Comparison of ENCODE assay signal across 19 mouse cellular contexts in the genomic region with DNA sequence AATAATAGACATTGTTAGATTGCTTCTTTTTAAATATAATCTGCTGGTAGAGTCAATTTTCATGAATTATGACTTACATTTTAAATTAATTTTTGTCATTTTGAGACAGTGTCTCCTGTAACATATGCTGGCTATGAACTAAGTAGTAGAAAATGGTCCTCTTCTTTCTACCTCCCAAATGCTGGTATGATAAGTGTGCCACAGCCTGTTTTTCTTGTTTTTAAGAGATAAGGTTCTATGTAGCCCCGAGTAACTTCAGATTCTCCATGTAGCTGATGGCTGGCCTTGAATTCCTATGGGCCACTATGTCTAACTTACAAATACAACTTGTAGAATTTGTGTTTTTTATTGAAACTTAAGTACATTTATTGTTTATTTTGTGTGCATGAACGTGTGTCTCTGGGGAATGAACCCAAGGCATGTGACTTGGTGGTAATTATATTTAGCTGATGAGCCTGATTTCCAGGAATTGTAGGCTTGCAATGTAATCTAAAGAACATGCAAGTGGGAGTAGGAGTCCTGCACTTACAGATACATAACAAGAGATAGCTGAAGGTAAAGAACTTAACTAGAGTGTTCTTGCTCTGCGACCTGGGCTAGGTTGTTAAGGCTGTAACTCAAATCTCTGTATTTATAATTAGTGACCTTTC.
DNase-seq lines count a peak whose midpoint lies in the region; ATAC-seq and TF ChIP-seq lines count a peak whose summit lies in the region.
"Had no signal": no experiment of that assay in that cellular context is flagged by ENCODE, and none has a peak within 500 bp of the region (broad histone marks: within the 10 kb centered on the region; RNA-seq: fewer than 3 reads in every experiment).

No protein-coding gene starts in this region.

- H3K79me2 ChIP-seq in heart, adult 2 months (replicated peaks; ENCODE audit: control insufficient read depth, insufficient read depth, low read length): no peaks in the 10 kb centered on the region

- peaks cover 12% of the 10 kb centered on the region for H3K4me1 ChIP-seq in heart, adult 2 months (ENCODE audit: control insufficient read depth, insufficient read depth, low read length)
- peaks cover 13% of the 10 kb centered on the region for H3K4me1 ChIP-seq in heart, postnatal 0 days (ENCODE audit: control insufficient read depth, insufficient read depth)
- peaks cover 87% of the 10 kb centered on the region for H3K4me1 ChIP-seq in liver, embryonic 15.5 days (replicated peaks)
- H3K4me1 ChIP-seq in hindbrain, embryonic 13.5 days (replicated peaks): no peaks in the 10 kb centered on the region
- H3K4me1 ChIP-seq: embryonic facial prominence, embryonic 15.5 days; midbrain, embryonic 13.5 days had no signal

- WGBS in heart, adult 2 months: 23% methylated on average over 3 of the region's 3 CpGs
- WGBS in heart, postnatal 0 days: 15% methylated on average over 3 of the region's 3 CpGs
- WGBS in liver, embryonic 15.5 days (ENCODE audit: insufficient replicate concordance): 16% methylated on average over 3 of the region's 3 CpGs
- 83% methylated on average over 3 of the region's 3 CpGs for WGBS in hindbrain, embryonic 13.5 days

- no peaks in the 10 kb centered on the region for H3K27me3 ChIP-seq in heart, adult 2 months (ENCODE audit: control insufficient read depth, insufficient read depth, low read length)
- no peaks in the 10 kb centered on the region for H3K27me3 ChIP-seq in heart, postnatal 0 days (ENCODE audit: control insufficient read depth, insufficient read depth, low read length)
- no peaks in the 10 kb centered on the region for H3K27me3 ChIP-seq in liver, embryonic 15.5 days
- H3K27me3 ChIP-seq in hindbrain, embryonic 13.5 days: no peaks in the 10 kb centered on the region
- H3K27me3 ChIP-seq: embryonic facial prominence, embryonic 15.5 days; midbrain, embryonic 13.5 days; Patski had no signal

- peaks cover 39% of the 10 kb centered on the region for H3K36me3 ChIP-seq in heart, adult 2 months (ENCODE audit: control insufficient read depth, insufficient read depth, low read length)
- H3K36me3 ChIP-seq in heart, postnatal 0 days (replicated peaks; ENCODE audit: control insufficient read depth, insufficient read depth, low read length): no peaks in the 10 kb centered on the region
- peaks cover 54% of the 10 kb centered on the region for H3K36me3 ChIP-seq in liver, embryonic 15.5 days (replicated peaks)
- H3K36me3 ChIP-seq in hindbrain, embryonic 13.5 days: no peaks in the 10 kb centered on the region
- H3K36me3 ChIP-seq: embryonic facial prominence, embryonic 15.5 days; midbrain, embryonic 13.5 days had no signal

- H3K9ac ChIP-seq in heart, adult 2 months (ENCODE audit: low read depth, low read length): no peak overlapping the region
- no peak overlapping the region for H3K9ac ChIP-seq in heart, postnatal 0 days (replicated peaks; ENCODE audit: low read depth, low read length)
- 0 out of 2 replicates have a peak overlapping the region, but pooled peaks have one; percentile 19 for H3K9ac ChIP-seq in liver, embryonic 15.5 days
- H3K9ac ChIP-seq in hindbrain, embryonic 13.5 days: no peak overlapping the region
- H3K9ac ChIP-seq: embryonic facial prominence, embryonic 15.5 days; midbrain, embryonic 13.5 days had no signal

- no peak for TF ChIP-seq CTCF in heart, adult 2 months (IDR thresholded peaks at IDR 0.05)
- TF ChIP-seq CTCF in heart, postnatal 0 days (IDR thresholded peaks at IDR 0.05; ENCODE audit: low read depth): no peak

- H3K27ac ChIP-seq in heart, adult 2 months: peak overlapping the region; percentile 67
- H3K27ac ChIP-seq in heart, postnatal 0 days (ENCODE audit: low read depth): peak overlapping the region; percentile 44
- peak overlapping the region; percentile 88 for H3K27ac ChIP-seq in liver, embryonic 15.5 days (replicated peaks)
- no peak overlapping the region for H3K27ac ChIP-seq in hindbrain, embryonic 13.5 days
- H3K27ac ChIP-seq: embryonic facial prominence, embryonic 15.5 days; midbrain, embryonic 13.5 days had no signal

- H3K4me2 ChIP-seq in heart, postnatal 0 days (ENCODE audit: low read depth, low read length): no peak overlapping the region
- H3K4me2 ChIP-seq in liver, embryonic 15.5 days: peak overlapping the region; percentile 61
- H3K4me2 ChIP-seq in hindbrain, embryonic 13.5 days: no peak overlapping the region
- H3K4me2 ChIP-seq: embryonic facial prominence, embryonic 15.5 days; midbrain, embryonic 13.5 days had no signal

- DNase-seq in heart, adult 2 months: no peak
- no peak for DNase-seq in heart, postnatal 10 days
- peak; percentile 66 for DNase-seq in c-Kit-positive CD71-positive TER-119-negative erythroid progenitor cells, embryonic 14.5 days (ENCODE audit: low read depth)
- peak; percentile 21 for DNase-seq in heart, postnatal 0 days (ENCODE audit: low spot score)
- DNase-seq in kidney, postnatal 36 days: no peak
- no peak for DNase-seq in urinary bladder, adult 18-20 months (ENCODE audit: low spot score in 2 of 2)
- DNase-seq: cerebellum, adult 9-10 months; kidney, postnatal 10 days; layer of hippocampus, adult 9-11 months; lung, postnatal 4 days; right cerebral cortex, adult 18-20 months had no signal

- no peak overlapping the region for H3K4me3 ChIP-seq in heart, adult 2 months
- no peak overlapping the region for H3K4me3 ChIP-seq in heart, postnatal 0 days (ENCODE audit: low read depth, low read length)
- H3K4me3 ChIP-seq in liver, embryonic 15.5 days (replicated peaks): peak overlapping the region; percentile 37
- no peak overlapping the region for H3K4me3 ChIP-seq in hindbrain, embryonic 13.5 days
- H3K4me3 ChIP-seq: embryonic facial prominence, embryonic 15.5 days; midbrain, embryonic 13.5 days; myocyte had no signal

- 0 out of 2 replicates have a peak, but pooled peaks have one; percentile 36 for ATAC-seq in heart, postnatal 0 days (ENCODE audit: insufficient read depth, low read depth)
- ATAC-seq in liver, embryonic 15.5 days (ENCODE audit: insufficient read depth): peak; percentile 90
- ATAC-seq in hindbrain, embryonic 13.5 days (ENCODE audit: low FRiP score): no peak
- ATAC-seq: forebrain, embryonic 14.5 days; inflammation-experienced regulatory T-cells, adult 6 months; midbrain, embryonic 13.5 days; Patski had no signal

- no peaks in the 10 kb centered on the region for H3K9me3 ChIP-seq in heart, postnatal 0 days (replicated peaks; ENCODE audit: control insufficient read depth, low read length)
- no peaks in the 10 kb centered on the region for H3K9me3 ChIP-seq in liver, embryonic 15.5 days (replicated peaks)
- H3K9me3 ChIP-seq in hindbrain, embryonic 13.5 days: no peaks in the 10 kb centered on the region
- H3K9me3 ChIP-seq: embryonic facial prominence, embryonic 15.5 days; midbrain, embryonic 13.5 days had no signal

- TF ChIP-seq EP300 in heart, adult 2 months (IDR thresholded peaks at IDR 0.05; ENCODE audit: insufficient read depth, low read depth, low read length): no peak
- peak; percentile 69; the same call in 1 of the 2 replicates for TF ChIP-seq EP300 in heart, postnatal 0 days (IDR thresholded peaks at IDR 0.05; ENCODE audit: low read depth)

- intact Hi-C loops in heart, adult 2 months (cut with DNase I): loop anchor here (2.0 kb wide), 1 partner anchor 41 kb away; no protein-coding TSS in a partner anchor
- intact Hi-C loops in heart, postnatal 10 days (cut with DNase I): no loop called here

- no peak for TF ChIP-seq POLR2A in heart, adult 2 months (IDR thresholded peaks at IDR 0.05; ENCODE audit: insufficient read depth, low read depth, low read length)

Comparison
In these comparisons a context has a peak if more than half of its experiments do, and no peak if none do; other contexts are left out.
1. DNase-seq: peak in c-Kit-positive CD71-positive TER-119-negative erythroid progenitor cells, embryonic 14.5 days (single experiment) and heart, postnatal 0 days (single experiment); none in heart, adult 2 months (0 of 2), heart, postnatal 10 days (0 of 2), kidney, postnatal 36 days (0 of 2) and urinary bladder, adult 18-20 months (0 of 2).